Mouse (Mus musculus) frontal cortex, postnatal 36 days (tissue): Measurements from ENCODE around the gene Slc22a7.

ENCODE experiments used
- DNase-seq, 2 experiments: peaks; one replicate each; pipeline ENCODE4 v3.0.0; 2022; ENCODE audit warnings: low spot score in 2 of 2

Slc22a7 gene

GRCm38 (mm10) chr17:46438298-46438873 is at the start of gene Slc22a7:
Slc22a7 (minus strand) TSS chr17:46438457.
- no peak for DNase-seq

GRCm38 (mm10) chr17:46487431-46487830 is 49.2 kb upstream of the Slc22a7 start, which contains the start of gene Ttbk1:
Ttbk1 (minus strand) TSS chr17:46487675.
- DNase-seq: peak; percentile 39 to 60

GRCm38 (mm10) chr17:46486995-46487394 is 48.7 kb upstream of the Slc22a7 start:
- peak in 1 of 2 experiments; percentile 19 for DNase-seq

GRCm38 (mm10) chr17:46484461-46484875 is 46.2 kb upstream of the Slc22a7 start:
- DNase-seq: peak in 1 of 2 experiments; percentile 17

GRCm38 (mm10) chr17:46484021-46484431 is 45.8 kb upstream of the Slc22a7 start:
- peak; percentile 21 to 32 for DNase-seq

GRCm38 (mm10) chr17:46483561-46484001 is 45.3 kb upstream of the Slc22a7 start:
- DNase-seq: peak; percentile 50 to 67

- no peak for DNase-seq
Measured at GRCm38 (mm10) chr17:46477286-46477685, 39.0 kb upstream of the Slc22a7 start.

- DNase-seq: no peak
Measured at GRCm38 (mm10) chr17:46476601-46477000, 38.3 kb upstream of the Slc22a7 start.

GRCm38 (mm10) chr17:46467830-46468229 is 29.6 kb upstream of the Slc22a7 start:
- DNase-seq: peak in 1 of 2 experiments; percentile 22

GRCm38 (mm10) chr17:46462226-46462625 is 24.0 kb upstream of the Slc22a7 start:
- DNase-seq: no peak

GRCm38 (mm10) chr17:46461347-46461746 is 23.1 kb upstream of the Slc22a7 start:
- no peak for DNase-seq

- no peak for DNase-seq
Measured at GRCm38 (mm10) chr17:46460673-46461072, 22.4 kb upstream of the Slc22a7 start.

- no peak for DNase-seq
Measured at GRCm38 (mm10) chr17:46458439-46458838, 20.2 kb upstream of the Slc22a7 start.

- peak in 1 of 2 experiments; percentile 30 for DNase-seq
Measured at GRCm38 (mm10) chr17:46457791-46458190, 19.5 kb upstream of the Slc22a7 start.

- no peak for DNase-seq
Measured at GRCm38 (mm10) chr17:46455110-46455691, 16.9 kb upstream of the Slc22a7 start.

- no peak for DNase-seq
Measured at GRCm38 (mm10) chr17:46454539-46454938, 16.3 kb upstream of the Slc22a7 start.

GRCm38 (mm10) chr17:46453970-46454411 is 15.7 kb upstream of the Slc22a7 start:
- peak in 1 of 2 experiments; percentile 27 for DNase-seq

GRCm38 (mm10) chr17:46453302-46453948 is 15.2 kb upstream of the Slc22a7 start:
- no peak for DNase-seq

GRCm38 (mm10) chr17:46452683-46453082 is 14.4 kb upstream of the Slc22a7 start:
- DNase-seq: no peak

GRCm38 (mm10) chr17:46446264-46446663 is 8.0 kb upstream of the Slc22a7 start:
- DNase-seq: no peak

GRCm38 (mm10) chr17:46444839-46445579 is 6.8 kb upstream of the Slc22a7 start:
- no peak for DNase-seq

GRCm38 (mm10) chr17:46439176-46439575 is 919 bp upstream of the Slc22a7 start:
- no peak for DNase-seq
